Mouse (Mus musculus) small intestine, adult 2 months (tissue): ENCODE data around the gene Metrn.

Source experiments
- CTCF ChIP-seq: fragments of 200-500 bp; IDR thresholded peaks from 2 replicates; pipeline ENCODE4 v1.5.1; 2012; ENCODE audit warnings: low read depth, mild to moderate bottlenecking, control low read depth, inconsistent platforms, low read length, moderate library complexity, mixed read lengths; ENCODE audit not compliant: insufficient replicate concordance, insufficient read length; ENCODE audit errors: extremely low read depth
- POLR2A ChIP-seq: fragments of 200-500 bp; IDR thresholded peaks from 2 replicates; pipeline ENCODE4 v1.6.1; 2012; ENCODE audit warnings: low read depth, mild to moderate bottlenecking, control low read depth, inconsistent platforms, low read length, moderate library complexity

GRCm38 (mm10) chr17:25801029-25801428 is 4.1 kb upstream of the Metrn start:
- peak; percentile 78; the same call in 1 of the 2 replicates for TF ChIP-seq CTCF
- TF ChIP-seq POLR2A, result no peak
